Mouse (Mus musculus) spleen, postnatal 4 days (tissue): ENCODE measurements at regions not wholly inside any gene's neighbourhood (a gene's known extent, or its start where the extent isn't known, plus 50 kb on each side); places are given as distances from the start of the nearest gene placed in this dataset.

Source experiments
- DNase-seq, 2 experiments: peaks; one replicate each; pipeline ENCODE4 v3.0.0; 2022; ENCODE audit warnings: low spot score in 2 of 2

- peak in 1 of 2 experiments; percentile 6 for DNase-seq
Observed at GRCm38 (mm10) chr1:41065130-41065529, 259.7 kb downstream of the Tmem182 start.

- no peak for DNase-seq
Observed at GRCm38 (mm10) chr1:41104869-41105268, 299.5 kb downstream of the Tmem182 start.

- DNase-seq, result no peak
Observed at GRCm38 (mm10) chr1:41121636-41122175, 316.3 kb downstream of the Tmem182 start.

- DNase-seq, result no peak
Observed at GRCm38 (mm10) chr1:41131410-41131809, 326.0 kb downstream of the Tmem182 start.

- DNase-seq, result no peak
Observed at GRCm38 (mm10) chr1:41133143-41133542, 327.7 kb downstream of the Tmem182 start.

- no peak for DNase-seq
Observed at GRCm38 (mm10) chr1:41133946-41134345, 328.5 kb downstream of the Tmem182 start.

- DNase-seq, result no peak
Observed at GRCm38 (mm10) chr1:41139725-41140124, 334.3 kb downstream of the Tmem182 start.

GRCm38 (mm10) chr1:41140542-41140941, 335.1 kb downstream of the Tmem182 start:
- DNase-seq, result no peak

- no peak for DNase-seq
Observed at GRCm38 (mm10) chr1:41141992-41142391, 336.6 kb downstream of the Tmem182 start.

- DNase-seq, result no peak
Observed at GRCm38 (mm10) chr1:41152516-41152915, 347.1 kb downstream of the Tmem182 start.

GRCm38 (mm10) chr1:41153174-41153999, 348.0 kb downstream of the Tmem182 start:
- DNase-seq, result no peak

GRCm38 (mm10) chr1:41154198-41154597, 348.8 kb downstream of the Tmem182 start:
- DNase-seq, result peak in 1 of 2 experiments; percentile 26

- no peak for DNase-seq
Observed at GRCm38 (mm10) chr1:41156946-41157345, 351.5 kb downstream of the Tmem182 start.

GRCm38 (mm10) chr1:41157651-41158513, 352.5 kb downstream of the Tmem182 start:
- no peak for DNase-seq

- no peak for DNase-seq
Observed at GRCm38 (mm10) chr1:41165878-41166786, 360.7 kb downstream of the Tmem182 start.

GRCm38 (mm10) chr1:41166787-41167420, 361.5 kb downstream of the Tmem182 start:
- DNase-seq, result no peak

- DNase-seq, result no peak
Observed at GRCm38 (mm10) chr1:41186991-41187390, 381.6 kb downstream of the Tmem182 start.

- no peak for DNase-seq
Observed at GRCm38 (mm10) chr1:41212876-41213275, 407.5 kb downstream of the Tmem182 start.

GRCm38 (mm10) chr1:41225851-41226250, 420.4 kb downstream of the Tmem182 start:
- DNase-seq, result no peak

GRCm38 (mm10) chr1:41235335-41235734, 429.9 kb downstream of the Tmem182 start:
- no peak for DNase-seq

- no peak for DNase-seq
Observed at GRCm38 (mm10) chr1:41243000-41243399, 437.6 kb downstream of the Tmem182 start.
